Mouse (Mus musculus) macrophage (primary cell): Measurements from ENCODE around the gene Rbm20. TPM values are rescaled to one million over a fixed set of nuclear protein-coding genes. Genes with fewer than 3 reads are reported as not detected.

ENCODE experiments used
- H3K27ac ChIP-seq: fragments of 350-480 bp; formaldehyde crosslinking; 2 replicates; pipeline ENCODE4 v1.9.0; 2021
- H3K36me3 ChIP-seq: fragments of 350-480 bp; formaldehyde crosslinking; 2 replicates; pipeline ENCODE4 v1.9.0; 2021; ENCODE audit errors: inconsistent target
- H3K4me3 ChIP-seq: fragments of 350-480 bp; formaldehyde crosslinking; 2 replicates; pipeline ENCODE4 v1.9.0; 2021; ENCODE audit errors: inconsistent target
- H3K79me2 ChIP-seq: fragments of 350-480 bp; formaldehyde crosslinking; 2 replicates; pipeline ENCODE4 v1.9.0; 2021; ENCODE audit errors: inconsistent target
- WGBS: methylation state at CpG from one replicate; pipeline ENCODE4 v1.1.7; 2026; ENCODE audit warnings: inconsistent platforms; ENCODE audit not compliant: missing documents; 5-methylcytosine and 5-hydroxymethylcytosine counted together
- polyA plus RNA-seq: library from polyadenylated mRNA; stranded (reverse); fragments of 250-400 nt; gene quantifications from 3 replicates; pipeline ENCODE4 v1.2.4, GENCODE M21; 2018; ENCODE audit warnings: inconsistent platforms

Gene Rbm20
- polyA plus RNA-seq, 1 experiment from 2014 or later = not detected

DNA sequence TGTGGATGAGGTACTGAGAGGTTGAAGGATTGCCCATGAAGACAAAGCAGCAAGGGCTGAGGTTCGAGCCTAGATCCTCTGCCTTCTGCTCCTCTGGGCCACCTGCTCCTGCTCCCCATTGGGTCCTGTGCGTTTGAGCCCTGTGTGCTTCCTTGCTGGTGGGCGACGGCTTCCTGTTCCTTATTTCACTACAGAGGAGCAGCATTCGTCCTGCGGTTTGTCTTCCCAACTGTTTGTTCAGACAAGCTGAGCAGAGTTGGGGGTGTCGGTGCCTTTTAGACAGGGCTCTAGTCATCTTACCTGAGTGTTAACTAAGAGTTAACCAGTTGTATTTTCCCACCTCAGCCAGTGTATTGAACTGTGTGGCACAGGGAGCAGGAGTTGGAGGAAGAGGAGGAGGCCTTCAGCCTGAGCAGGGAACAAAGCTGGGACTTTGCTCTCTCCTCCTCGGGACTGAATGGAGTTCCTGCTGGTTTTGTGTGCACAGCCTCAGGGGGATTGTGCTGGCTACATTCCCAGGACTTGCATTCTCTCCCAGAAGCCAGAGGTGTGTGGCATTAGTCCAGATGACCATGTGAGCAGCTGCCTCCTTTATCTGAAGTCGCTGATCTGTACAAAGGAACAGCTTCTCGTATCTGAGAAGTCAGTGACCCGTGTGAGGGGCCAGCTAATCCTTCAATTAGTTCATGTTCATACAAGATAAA is 97.0 kb downstream of the Rbm20 start:
- H3K27ac ChIP-seq = no peak overlapping the region
- no peaks in the 10 kb centered on the region for H3K79me2 ChIP-seq
- H3K36me3 ChIP-seq = no peaks in the 10 kb centered on the region
- H3K4me3 ChIP-seq = no peak overlapping the region
- WGBS = 18% methylated on average over 11 of the region's 11 CpGs

DNA sequence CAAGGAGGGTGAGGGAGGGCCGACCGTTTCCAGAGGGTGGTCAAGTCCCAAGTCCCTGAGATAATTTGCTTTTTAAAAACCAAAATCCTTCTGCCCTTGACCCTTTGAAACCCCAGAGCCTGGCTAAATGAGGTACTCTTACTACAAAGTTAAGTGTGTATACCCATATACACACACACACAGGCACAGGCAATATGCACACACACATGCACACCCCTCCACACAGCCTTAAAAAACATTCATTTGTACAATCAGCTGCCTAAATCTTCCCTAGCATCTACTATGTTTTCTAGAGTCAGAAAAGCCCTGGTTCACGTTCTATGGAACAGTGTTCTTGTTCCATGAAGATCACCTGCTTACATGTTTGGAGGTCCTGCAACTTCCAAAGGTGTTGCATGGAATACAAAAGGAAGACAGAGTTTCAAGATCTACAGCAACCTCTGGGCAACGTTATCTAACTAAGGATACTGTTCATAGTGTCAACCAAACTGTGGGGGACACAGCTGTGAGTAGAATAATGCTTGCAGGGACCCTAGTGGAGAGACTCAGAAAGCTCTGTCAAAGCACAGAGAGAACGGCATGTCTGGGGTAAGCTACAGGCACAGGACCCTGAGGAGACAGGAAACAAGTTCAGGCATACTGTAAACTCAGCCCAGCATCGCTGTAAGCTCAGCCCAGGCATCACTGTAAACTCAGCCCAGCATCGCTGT is 97.7 kb downstream of the Rbm20 start:
- H3K4me3 ChIP-seq = no peak overlapping the region
- no peaks in the 10 kb centered on the region for H3K79me2 ChIP-seq
- H3K27ac ChIP-seq = no peak overlapping the region
- 57% methylated on average over 6 of the region's 7 CpGs for WGBS
- no peaks in the 10 kb centered on the region for H3K36me3 ChIP-seq

GRCm38 (mm10) chr19:53779402-53779801 is 102.3 kb downstream of the Rbm20 start:
- H3K36me3 ChIP-seq = no peaks in the 10 kb centered on the region
- no peaks in the 10 kb centered on the region for H3K79me2 ChIP-seq
- WGBS = 94% methylated on average over 9 of the region's 9 CpGs
- no peak overlapping the region for H3K4me3 ChIP-seq
- no peak overlapping the region for H3K27ac ChIP-seq

- H3K27ac ChIP-seq = no peak overlapping the region
- 93% methylated on average over 4 of the region's 4 CpGs for WGBS
- no peaks in the 10 kb centered on the region for H3K79me2 ChIP-seq
- H3K36me3 ChIP-seq = no peaks in the 10 kb centered on the region
- H3K4me3 ChIP-seq = no peak overlapping the region
These were observed 102.7 kb downstream of the Rbm20 start for GRCm38 (mm10) chr19:53779818-53780217.

- H3K79me2 ChIP-seq = no peaks in the 10 kb centered on the region
- 23% methylated on average over 7 of the region's 9 CpGs for WGBS
- no peak overlapping the region for H3K27ac ChIP-seq
- no peaks in the 10 kb centered on the region for H3K36me3 ChIP-seq
- H3K4me3 ChIP-seq = no peak overlapping the region
These were observed 103.9 kb downstream of the Rbm20 start for GRCm38 (mm10) chr19:53780752-53781602.

- Histone ChIP-seq H3K79me2 (no peaks in the 10 kb centered on the region), H3K4me3 (no peak overlapping the region), H3K36me3 (no peaks in the 10 kb centered on the region), H3K27ac (no peak overlapping the region)
- 69% methylated on average over 7 of the region's 7 CpGs for WGBS
These were observed 104.7 kb downstream of the Rbm20 start for GRCm38 (mm10) chr19:53781826-53782225.

DNA sequence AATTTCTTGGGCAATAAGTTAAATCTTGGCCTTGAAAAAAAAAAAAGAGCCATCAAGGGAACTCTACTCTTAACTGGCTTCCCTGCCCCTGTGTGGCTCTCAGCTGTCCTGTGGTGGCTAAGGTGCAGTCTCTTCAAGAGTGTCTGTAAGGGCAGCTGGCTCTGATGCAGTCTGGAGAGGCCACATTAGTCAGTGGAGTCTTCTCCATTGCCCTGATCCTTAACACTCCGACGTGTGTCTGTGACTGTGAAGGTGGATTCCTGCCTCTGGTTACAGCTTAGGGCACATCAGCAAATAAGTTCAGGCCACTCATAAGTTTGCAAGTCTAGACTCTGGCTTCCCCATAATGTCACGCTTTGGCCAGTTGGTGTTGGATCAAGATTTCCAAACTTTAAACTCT is 108.2 kb downstream of the Rbm20 start:
- WGBS = 89% methylated on average over 3 of the region's 3 CpGs
- Histone ChIP-seq H3K27ac (no peak overlapping the region), H3K79me2 (no peaks in the 10 kb centered on the region), H3K4me3 (no peak overlapping the region), H3K36me3 (no peaks in the 10 kb centered on the region)

- WGBS = 89% methylated on average over 2 of the region's 2 CpGs
- Histone ChIP-seq H3K36me3 (no peaks in the 10 kb centered on the region), H3K27ac (no peak overlapping the region), H3K79me2 (no peaks in the 10 kb centered on the region), H3K4me3 (no peak overlapping the region)
These were observed 109.1 kb downstream of the Rbm20 start for GRCm38 (mm10) chr19:53786239-53786638.

DNA sequence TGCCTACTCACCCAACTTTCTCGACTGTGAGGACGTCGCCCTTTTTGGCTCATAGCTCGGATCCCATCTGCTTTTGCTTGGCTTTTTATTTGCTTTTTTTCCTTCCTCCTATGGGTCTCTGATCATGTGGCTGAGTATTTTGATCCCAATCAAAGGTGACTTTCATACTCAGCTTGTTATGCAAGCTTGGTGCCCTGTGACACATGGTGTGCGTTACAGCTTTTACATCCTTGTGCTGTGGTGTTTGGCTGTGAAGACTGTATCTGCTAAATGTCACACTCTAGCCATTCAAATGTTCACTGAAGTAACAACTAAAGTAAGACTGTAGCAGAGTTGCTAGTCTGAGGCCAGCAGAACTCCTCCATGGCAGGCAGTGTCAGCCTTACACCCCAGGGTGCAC is 109.7 kb downstream of the Rbm20 start:
- Histone ChIP-seq H3K79me2 (no peaks in the 10 kb centered on the region), H3K4me3 (no peak overlapping the region), H3K36me3 (no peaks in the 10 kb centered on the region), H3K27ac (no peak overlapping the region)
- 90% methylated on average over 5 of the region's 5 CpGs for WGBS

DNA sequence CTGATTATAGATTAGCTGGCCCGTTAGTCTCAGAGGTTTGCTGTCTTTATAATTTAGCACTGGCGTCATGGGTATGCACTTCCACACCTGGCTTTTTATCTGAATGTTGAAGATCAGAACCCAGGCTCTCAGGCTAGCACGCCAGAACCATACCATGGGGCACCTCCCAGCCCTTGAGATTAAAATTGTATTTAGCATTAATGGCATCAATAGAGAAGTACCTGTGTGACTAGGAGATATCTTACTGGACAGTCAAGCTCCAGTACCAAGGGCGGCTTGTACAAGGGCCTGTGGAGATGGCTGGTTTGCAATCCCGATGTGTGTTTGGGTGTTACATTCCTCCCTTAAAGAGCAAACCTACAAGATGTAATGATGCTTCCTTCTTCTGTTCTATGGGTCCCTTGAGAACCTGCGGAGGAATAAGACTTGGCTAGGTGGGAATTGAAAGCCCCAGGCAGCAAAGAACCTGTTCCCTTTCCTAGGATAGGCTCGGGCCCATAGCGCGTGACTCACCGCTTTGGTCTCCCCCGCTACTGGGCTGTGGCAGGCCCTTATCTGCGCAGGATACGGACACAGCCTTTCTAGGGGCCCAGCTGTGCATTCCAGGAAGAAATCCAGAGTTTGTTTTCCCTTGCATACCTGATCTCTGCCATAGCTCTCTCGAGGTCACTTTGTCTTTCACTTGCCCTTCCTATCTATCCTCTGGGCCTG is 111.7 kb downstream of the Rbm20 start:
- Histone ChIP-seq H3K4me3 (no peak overlapping the region), H3K79me2 (no peaks in the 10 kb centered on the region), H3K27ac (no peak overlapping the region), H3K36me3 (no peaks in the 10 kb centered on the region)
- 89% methylated on average over 14 of the region's 14 CpGs for WGBS

GRCm38 (mm10) chr19:53789571-53789970 is 112.5 kb downstream of the Rbm20 start:
- WGBS = 91% methylated on average over 7 of the region's 7 CpGs
- H3K4me3 ChIP-seq = no peak overlapping the region
- H3K79me2 ChIP-seq = no peaks in the 10 kb centered on the region
- no peaks in the 10 kb centered on the region for H3K36me3 ChIP-seq
- H3K27ac ChIP-seq = no peak overlapping the region

DNA sequence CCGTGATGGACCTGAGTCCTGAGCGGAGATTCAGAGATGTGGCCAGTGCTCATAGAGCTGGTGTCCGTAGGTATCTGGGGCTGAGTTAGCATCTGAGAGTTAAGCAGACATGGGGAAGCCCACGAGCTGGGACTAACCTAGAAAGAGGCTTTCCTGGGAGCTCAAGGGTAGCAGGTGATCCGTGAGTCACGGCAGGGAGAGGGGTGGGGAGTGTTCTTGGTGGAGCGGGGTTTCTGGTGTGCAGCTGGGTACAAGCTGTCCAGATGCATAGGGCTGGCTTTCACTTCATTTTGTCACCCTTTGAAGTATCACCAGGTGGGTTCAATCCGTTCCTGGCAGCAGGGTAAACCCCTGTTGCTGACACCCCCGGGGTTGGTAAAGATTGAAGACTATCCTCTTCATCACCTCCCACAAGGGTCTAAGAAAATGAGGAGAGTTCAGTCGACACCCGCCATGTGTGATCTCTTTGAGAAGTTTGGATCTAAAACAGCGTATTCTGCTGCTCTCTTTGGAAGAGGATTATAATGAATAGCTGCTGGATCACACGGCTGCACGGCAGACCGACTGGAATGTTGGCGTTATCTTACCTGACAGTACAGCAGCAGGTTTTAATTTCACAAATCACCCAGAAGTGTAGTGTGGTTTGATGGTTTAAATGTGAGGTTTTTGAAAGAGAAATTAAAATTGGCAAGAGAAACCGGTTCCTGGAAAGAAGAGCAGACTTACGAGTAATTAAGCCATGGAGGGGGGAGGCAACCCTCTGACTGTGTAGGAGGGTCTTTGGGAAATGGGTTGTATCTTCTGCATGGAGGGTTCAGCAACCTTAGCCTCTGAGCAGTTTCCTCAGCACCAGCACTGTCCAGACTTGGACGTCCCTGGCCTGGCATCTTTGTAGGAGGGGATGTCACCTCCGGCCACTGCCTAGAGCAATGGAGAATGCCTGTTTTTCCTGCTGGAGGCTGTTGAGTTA is 114.9 kb downstream of the Rbm20 start:
- Histone ChIP-seq H3K27ac (no peak overlapping the region), H3K36me3 (no peaks in the 10 kb centered on the region), H3K79me2 (no peaks in the 10 kb centered on the region), H3K4me3 (no peak overlapping the region)
- WGBS = 88% methylated on average over 20 of the region's 20 CpGs

- WGBS = 95% methylated on average over 37 of the region's 37 CpGs
These were observed 116.1 kb downstream of the Rbm20 start for GRCm38 (mm10) chr19:53792976-53793897.

More at GRCm38 (mm10) chr19:53792976-53793897, 116.1 kb downstream of the Rbm20 start:
- Histone ChIP-seq H3K4me3 (no peak overlapping the region), H3K27ac (no peak overlapping the region), H3K79me2 (no peaks in the 10 kb centered on the region), H3K36me3 (no peaks in the 10 kb centered on the region)
